Mouse (Mus musculus): ENCODE data around the gene Gm21988. TPM values are rescaled to one million over a fixed set of nuclear protein-coding genes. Genes with fewer than 3 reads are reported as not detected.

The Gm21988 gene
- polyA plus RNA-seq, 1 experiment from 2014 or later, result 8.7 TPM

- Histone ChIP-seq H3K4me3 (peak overlapping the region; percentile 63), H3K27ac (peak overlapping the region; percentile 91), H3K36me3 (peaks cover 16% of the 10 kb centered on the region), H3K27me3 (ENCODE audit: insufficient read depth, poor library complexity, severe bottlenecking) (peaks cover 24% of the 10 kb centered on the region), H3K9me3 (no peaks in the 10 kb centered on the region), H3K4me1 (peaks cover 75% of the 10 kb centered on the region)
- DNase-seq (ENCODE audit: low spot score), result no peak
- WGBS, result 38% methylated on average over 8 of the region's 8 CpGs
These were observed 6.6 kb downstream of the Gm21988 start for GRCm38 (mm10) chr11:70233016-70233415.

- H3K9me3 ChIP-seq, result no peaks in the 10 kb centered on the region
- peak overlapping the region; percentile 91 for H3K27ac ChIP-seq
- peak overlapping the region; percentile 63 for H3K4me3 ChIP-seq
- peaks cover 76% of the 10 kb centered on the region for H3K4me1 ChIP-seq
- H3K36me3 ChIP-seq, result peaks cover 16% of the 10 kb centered on the region
- 6% methylated on average over 10 of the region's 10 CpGs for whole genome bisulfite sequencing
- H3K27me3 ChIP-seq (ENCODE audit: insufficient read depth, poor library complexity, severe bottlenecking), result peaks cover 29% of the 10 kb centered on the region
- no peak for DNase-seq (ENCODE audit: low spot score)
These were observed 7.1 kb downstream of the Gm21988 start for GRCm38 (mm10) chr11:70232546-70232945.

- Histone ChIP-seq H3K9me3 (no peaks in the 10 kb centered on the region), H3K36me3 (peaks cover 9% of the 10 kb centered on the region), H3K4me1 (peaks cover 78% of the 10 kb centered on the region), H3K27me3 (ENCODE audit: insufficient read depth, poor library complexity, severe bottlenecking) (peaks cover 51% of the 10 kb centered on the region), H3K27ac (peak overlapping the region; percentile 83), H3K4me3 (peak overlapping the region; percentile 56)
- WGBS, result 2% methylated on average over 32 of the region's 32 CpGs
- peak; percentile 94 for DNase-seq (ENCODE audit: low spot score)
These were observed 9.3 kb downstream of the Gm21988 start for GRCm38 (mm10) chr11:70230239-70230727.

GRCm38 (mm10) chr11:70229260-70230010 lies 10.2 kb downstream of the Gm21988 start, which contains the start of gene Bcl6b:
Gene Bcl6b (minus strand): TSS chr11:70229798.
- Histone ChIP-seq H3K36me3 (peaks cover under 1% of the 10 kb centered on the region), H3K27ac (peak within 1 kb of the TSS; percentile 83), H3K4me1 (peaks cover 70% of the 10 kb centered on the region), H3K4me3 (peak within 1 kb of the TSS; percentile 56), H3K27me3 (ENCODE audit: insufficient read depth, poor library complexity, severe bottlenecking) (peaks cover 60% of the 10 kb centered on the region), H3K9me3 (no peaks in the 10 kb centered on the region)
- DNase-seq (ENCODE audit: low spot score), result no peak
- 2% methylated on average over 39 of the region's 39 CpGs for WGBS

- peak overlapping the region; percentile 83 for H3K27ac ChIP-seq
- peak overlapping the region; percentile 56 for H3K4me3 ChIP-seq
- no peaks in the 10 kb centered on the region for H3K36me3 ChIP-seq
- under 1% methylated on average over 19 of the region's 19 CpGs for WGBS
- peaks cover 66% of the 10 kb centered on the region for H3K27me3 ChIP-seq (ENCODE audit: insufficient read depth, poor library complexity, severe bottlenecking)
- H3K4me1 ChIP-seq, result peaks cover 64% of the 10 kb centered on the region
- no peaks in the 10 kb centered on the region for H3K9me3 ChIP-seq
- peak; percentile 95 for DNase-seq (ENCODE audit: low spot score)
These were observed 10.8 kb downstream of the Gm21988 start for GRCm38 (mm10) chr11:70228828-70229227.

GRCm38 (mm10) chr11:70227661-70228245 lies 11.9 kb downstream of the Gm21988 start:
- Histone ChIP-seq H3K27ac (peak overlapping the region; percentile 83), H3K27me3 (ENCODE audit: insufficient read depth, poor library complexity, severe bottlenecking) (peaks cover 66% of the 10 kb centered on the region), H3K4me1 (peaks cover 58% of the 10 kb centered on the region), H3K4me3 (peak overlapping the region; percentile 56), H3K9me3 (no peaks in the 10 kb centered on the region), H3K36me3 (no peaks in the 10 kb centered on the region)
- DNase-seq (ENCODE audit: low spot score), result no peak
- WGBS, result 73% methylated on average over 4 of the region's 4 CpGs

- H3K27ac ChIP-seq, result peak overlapping the region; percentile 67; the same call in 1 of the 2 replicates
- H3K36me3 ChIP-seq, result no peaks in the 10 kb centered on the region
- peaks cover 56% of the 10 kb centered on the region for H3K4me1 ChIP-seq
- WGBS, result 34% methylated on average over 5 of the region's 5 CpGs
- H3K9me3 ChIP-seq, result no peaks in the 10 kb centered on the region
- peaks cover 66% of the 10 kb centered on the region for H3K27me3 ChIP-seq (ENCODE audit: insufficient read depth, poor library complexity, severe bottlenecking)
- no peak for DNase-seq (ENCODE audit: low spot score)
- peak overlapping the region; percentile 56 for H3K4me3 ChIP-seq
These were observed 12.5 kb downstream of the Gm21988 start for GRCm38 (mm10) chr11:70227126-70227525.

- DNase-seq (ENCODE audit: low spot score), result no peak
- Histone ChIP-seq H3K4me3 (peak overlapping the region; percentile 56), H3K9me3 (no peaks in the 10 kb centered on the region), H3K36me3 (no peaks in the 10 kb centered on the region), H3K27ac (peak overlapping the region; percentile 67), H3K27me3 (ENCODE audit: insufficient read depth, poor library complexity, severe bottlenecking) (peaks cover 66% of the 10 kb centered on the region), H3K4me1 (peaks cover 60% of the 10 kb centered on the region)
- 6% methylated on average over 18 of the region's 18 CpGs for WGBS
These were observed 13.1 kb downstream of the Gm21988 start for GRCm38 (mm10) chr11:70226602-70226890.

- Histone ChIP-seq H3K4me3 (peak overlapping the region; percentile 56), H3K36me3 (no peaks in the 10 kb centered on the region), H3K9me3 (no peaks in the 10 kb centered on the region), H3K27ac (peak overlapping the region; percentile 67), H3K4me1 (peaks cover 62% of the 10 kb centered on the region), H3K27me3 (ENCODE audit: insufficient read depth, poor library complexity, severe bottlenecking) (peaks cover 66% of the 10 kb centered on the region)
- DNase-seq (ENCODE audit: low spot score), result no peak
- WGBS, result 15% methylated on average over 27 of the region's 27 CpGs
These were observed 13.6 kb downstream of the Gm21988 start for GRCm38 (mm10) chr11:70225798-70226601.

GRCm38 (mm10) chr11:70223724-70224123 lies 15.9 kb downstream of the Gm21988 start:
- Histone ChIP-seq H3K27ac (peak overlapping the region; percentile 48; the same call in 1 of the 2 replicates), H3K36me3 (no peaks in the 10 kb centered on the region), H3K27me3 (ENCODE audit: insufficient read depth, poor library complexity, severe bottlenecking) (peaks cover 63% of the 10 kb centered on the region), H3K4me3 (no peak overlapping the region), H3K4me1 (peaks cover 57% of the 10 kb centered on the region), H3K9me3 (no peaks in the 10 kb centered on the region)
- no peak for DNase-seq (ENCODE audit: low spot score)
- 70% methylated on average over 9 of the region's 9 CpGs for WGBS

- H3K27ac ChIP-seq, result peak overlapping the region; percentile 89
- DNase-seq (ENCODE audit: low spot score), result no peak
- no peaks in the 10 kb centered on the region for H3K9me3 ChIP-seq
- H3K4me1 ChIP-seq, result peaks cover 44% of the 10 kb centered on the region
- peak overlapping the region; percentile 70 for H3K4me3 ChIP-seq
- H3K27me3 ChIP-seq (ENCODE audit: insufficient read depth, poor library complexity, severe bottlenecking), result peaks cover 63% of the 10 kb centered on the region
- H3K36me3 ChIP-seq, result peaks cover 9% of the 10 kb centered on the region
- WGBS, result 10% methylated on average over 14 of the region's 14 CpGs
These were observed 17.8 kb downstream of the Gm21988 start for GRCm38 (mm10) chr11:70221603-70222500.

All from heart, embryonic 10.5 days (tissue).